Mouse (Mus musculus) G1E (cell line): ENCODE measurements around the gene Tti1. TPM values are rescaled to one million over a fixed set of nuclear protein-coding genes. Genes with fewer than 3 reads are reported as not detected.
"Not testable (repeated sequence)": the region's sequence is repeated elsewhere in the genome, so short reads cannot be mapped to it uniquely, and the experiment has no call there.

Experiments
- ATAC-seq: 2 replicates; pipeline ENCODE4 v1.8.0; 2016; ENCODE audit warnings: mild to moderate bottlenecking; ENCODE audit not compliant: insufficient number of reproducible peaks, poor library complexity, low FRiP score, severe bottlenecking; ENCODE audit errors: extremely low read depth
- DNase-seq: peaks from one replicate; pipeline ENCODE4 v3.0.0; 2012; ENCODE audit warnings: low spot score
- H3K27me3 ChIP-seq: 2 replicates; pipeline ENCODE4 v1.6.1; 2012; ENCODE audit warnings: mild to moderate bottlenecking, low read length, inconsistent platforms; ENCODE audit not compliant: insufficient read depth
- H3K36me3 ChIP-seq: replicated peaks from 2 replicates; pipeline ENCODE3; 2012; ENCODE audit warnings: mild to moderate bottlenecking, inconsistent platforms
- H3K4me1 ChIP-seq: 2 replicates; pipeline ENCODE4 v1.6.1; 2012; ENCODE audit warnings: low read depth, low read length, inconsistent platforms, mixed read lengths; ENCODE audit not compliant: insufficient read depth
- H3K4me3 ChIP-seq: 2 replicates; pipeline ENCODE4 v1.5.1; 2012; ENCODE audit warnings: low read depth, mild to moderate bottlenecking, inconsistent platforms, low read length, moderate library complexity, mixed read lengths
- H3K9me3 ChIP-seq: replicated peaks from 2 replicates; pipeline ENCODE4 v1.6.1; 2012; ENCODE audit warnings: inconsistent platforms
- CTCF ChIP-seq: IDR thresholded peaks from 2 replicates; pipeline ENCODE4 v1.5.1; 2012; ENCODE audit warnings: low read depth, low read length, inconsistent platforms, mixed read lengths
- GATA1 ChIP-seq: IDR thresholded peaks from 2 replicates; pipeline ENCODE4 v1.6.1; 2012; ENCODE audit warnings: borderline replicate concordance, low read length, inconsistent platforms, mixed read lengths
- GATA2 ChIP-seq: IDR thresholded peaks from 2 replicates; pipeline ENCODE4 v1.6.1; 2012; ENCODE audit warnings: low read depth, low read length, inconsistent platforms, borderline replicate concordance
- POLR2AphosphoS5 ChIP-seq: IDR thresholded peaks from 2 replicates; pipeline ENCODE4 v1.6.1; 2012; ENCODE audit warnings: low read depth, low read length, inconsistent platforms; ENCODE audit not compliant: insufficient replicate concordance
- TAL1 ChIP-seq: conservative IDR thresholded peaks from 2 replicates; pipeline ENCODE4 v1.6.1; 2012; ENCODE audit warnings: low read depth, low read length, inconsistent platforms, mixed read lengths
- polyA plus RNA-seq: library from polyadenylated mRNA; stranded (reverse); fragments of >175 nt; gene quantifications from 2 replicates; pipeline ENCODE4 v1.2.3, GENCODE M21; 2012
- total RNA-seq, 2 experiments: library from RNA; stranded (forward) in 1 of 2; stranded (reverse) in 1 of 2; fragments of 200-1000 nt in 1 of 2; fragments of >200 nt in 1 of 2; fragmentation: Nextera tagmentation in 1 of 2; gene quantifications; 2 replicates each; pipeline ENCODE4 v1.2.3; 2014 to 2017

The Tti1 gene
- total and polyA plus RNA-seq, 3 experiments, result 9.4 to 39.7 (median 24.7) TPM

DNA sequence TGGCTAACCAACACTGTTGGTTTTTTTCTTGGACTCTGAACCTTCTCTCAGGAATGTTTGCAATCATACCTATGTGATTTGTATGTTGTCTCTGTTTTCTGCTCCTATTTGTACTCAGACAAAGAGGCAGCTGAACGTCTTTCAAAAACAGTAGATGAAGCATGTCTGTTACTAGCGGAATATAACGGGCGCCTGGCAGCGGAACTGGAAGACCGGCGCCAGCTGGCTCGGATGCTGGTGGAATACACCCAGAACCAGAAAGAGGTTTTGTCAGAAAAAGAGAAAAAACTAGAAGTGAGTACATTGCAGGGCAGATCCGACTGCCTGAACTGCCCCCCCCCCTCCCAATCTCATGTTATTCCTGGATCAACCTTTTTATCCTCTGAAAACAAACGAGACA is 30.3 kb upstream of the Tti1 start:
- no peak for ATAC-seq
- H3K36me3 ChIP-seq, result peaks cover 87% of the 10 kb centered on the region
- no peaks in the 10 kb centered on the region for H3K9me3 ChIP-seq
- peaks cover 12% of the 10 kb centered on the region for H3K4me1 ChIP-seq
- DNase-seq, result no peak
- TF ChIP-seq POLR2AphosphoS5 (no peak), CTCF (no peak), TAL1 (no peak), GATA1 (no peak), GATA2 (no peak)
- no peaks in the 10 kb centered on the region for H3K27me3 ChIP-seq
- no peak overlapping the region for H3K4me3 ChIP-seq

DNA sequence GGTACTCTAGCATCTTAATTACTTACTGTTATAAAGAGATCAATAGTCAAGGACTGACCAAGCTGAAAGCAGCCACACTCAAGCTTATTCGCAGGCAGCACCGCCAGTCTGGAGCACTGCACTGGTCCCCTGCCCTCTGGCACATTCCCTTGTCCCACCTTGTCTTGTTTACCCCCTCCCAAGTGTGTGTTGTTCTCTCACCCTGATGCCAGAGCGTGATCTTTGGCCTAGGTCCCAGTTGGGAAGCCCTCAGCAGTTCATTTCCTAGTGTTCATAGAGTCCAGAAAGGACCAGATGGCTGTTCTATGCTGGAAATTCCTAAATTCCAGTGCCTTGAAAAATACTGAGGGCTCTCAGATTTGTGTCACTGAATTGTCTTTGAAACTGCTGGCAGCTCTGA is 28.8 kb upstream of the Tti1 start:
- ATAC-seq, result no peak
- Histone ChIP-seq H3K27me3 (no peaks in the 10 kb centered on the region), H3K4me3 (no peak overlapping the region), H3K4me1 (peaks cover 12% of the 10 kb centered on the region), H3K36me3 (peaks cover 81% of the 10 kb centered on the region), H3K9me3 (no peaks in the 10 kb centered on the region)
- DNase-seq, result no peak
- no peak for TF ChIP-seq CTCF
- TF ChIP-seq GATA1, result no peak
- no peak for TF ChIP-seq GATA2

DNA sequence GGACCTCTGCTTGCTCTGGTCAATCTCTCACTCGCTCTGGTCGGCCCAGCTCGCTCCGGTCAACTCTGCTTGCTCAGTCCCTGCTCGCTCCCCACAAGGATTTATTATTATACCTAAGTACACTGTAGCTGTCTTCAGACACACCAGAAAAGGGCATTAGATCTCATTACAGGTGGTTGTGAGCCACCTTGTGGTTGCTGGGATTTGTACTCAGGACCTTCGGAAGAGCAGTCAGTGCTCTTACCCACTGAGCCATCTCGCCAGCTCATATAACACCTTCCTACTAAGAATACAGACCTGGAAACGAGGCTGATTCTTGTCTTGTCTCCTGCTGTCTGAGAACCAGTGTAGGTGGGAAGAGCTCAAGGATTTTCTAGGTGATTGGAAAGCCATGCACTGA is 27.1 kb upstream of the Tti1 start:
- H3K4me3 ChIP-seq, H3K9me3 ChIP-seq, ATAC-seq, H3K27me3 ChIP-seq, DNase-seq: not testable (repeated sequence)
- Histone ChIP-seq H3K4me1 (peaks cover 12% of the 10 kb centered on the region), H3K36me3 (peaks cover 74% of the 10 kb centered on the region)

DNA sequence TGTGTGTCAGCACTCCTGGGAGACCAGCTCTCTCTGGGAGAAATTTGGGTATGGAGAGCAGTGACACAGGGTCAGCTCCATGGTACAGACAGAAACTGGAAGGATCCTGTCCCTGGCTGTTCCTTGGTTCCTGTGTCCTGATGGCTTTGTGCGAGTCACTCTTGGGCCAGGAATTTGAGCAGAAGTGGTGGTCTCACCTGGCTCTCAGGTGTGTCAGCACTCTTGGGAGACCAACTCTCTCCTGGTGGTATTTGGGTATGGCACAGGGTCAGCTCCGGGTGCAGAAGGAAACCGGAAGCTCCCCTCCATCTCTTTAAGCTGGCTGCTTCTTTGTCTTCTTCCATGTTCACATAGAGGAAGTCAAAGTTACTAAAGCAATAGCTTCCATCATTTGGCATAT is 26.4 kb upstream of the Tti1 start:
- peaks cover 7% of the 10 kb centered on the region for H3K4me1 ChIP-seq
- no peaks in the 10 kb centered on the region for H3K9me3 ChIP-seq
- ATAC-seq (no peak), DNase-seq (no peak)
- H3K4me3 ChIP-seq, result no peak overlapping the region
- TF ChIP-seq GATA1 (no peak), TAL1 (no peak), CTCF (no peak), POLR2AphosphoS5 (no peak), GATA2 (no peak)
- H3K36me3 ChIP-seq, result peaks cover 73% of the 10 kb centered on the region
- no peaks in the 10 kb centered on the region for H3K27me3 ChIP-seq

DNA sequence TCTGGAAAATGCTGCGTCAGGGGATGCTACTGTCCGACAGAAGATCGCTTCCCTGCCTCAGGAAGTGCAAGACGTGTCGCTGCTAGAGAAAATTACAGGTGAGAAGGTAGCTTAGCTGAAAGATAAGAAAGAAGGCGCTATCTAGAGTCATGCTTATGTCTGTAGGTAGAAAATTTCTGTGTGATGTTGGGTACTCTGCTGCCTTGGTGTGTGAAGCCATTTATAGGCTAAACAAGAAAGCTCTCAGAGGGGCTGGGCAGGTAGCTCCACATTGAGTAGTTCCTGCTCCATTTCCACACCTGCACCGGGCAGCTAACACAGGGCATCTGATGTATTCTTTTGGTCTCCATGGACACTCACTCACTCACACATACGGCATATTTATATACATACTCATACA is 21.9 kb upstream of the Tti1 start:
- ATAC-seq, result no peak

DNA sequence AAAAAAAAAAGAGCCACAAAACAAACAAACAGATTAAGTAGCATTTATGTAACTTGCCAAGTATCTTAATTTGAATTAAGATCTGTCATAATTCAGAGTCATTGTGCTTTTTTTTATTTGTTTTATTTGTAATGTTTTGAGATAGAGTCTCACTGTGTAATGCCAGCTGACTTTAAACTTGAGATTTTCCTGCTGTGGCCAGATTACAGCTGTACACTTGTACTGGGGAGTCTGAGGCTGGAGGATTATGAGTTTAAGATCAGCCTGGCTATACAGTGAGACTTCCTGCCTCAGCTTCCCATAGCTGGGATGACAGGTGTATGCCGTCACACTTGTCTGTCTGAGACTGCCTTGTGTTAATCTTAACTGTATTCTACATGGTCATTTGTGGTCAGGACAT is 20.5 kb upstream of the Tti1 start:
- Histone ChIP-seq H3K27me3 (no peaks in the 10 kb centered on the region), H3K9me3 (no peaks in the 10 kb centered on the region), H3K36me3 (peaks cover 76% of the 10 kb centered on the region), H3K4me1 (peaks cover 3% of the 10 kb centered on the region; the same call in 1 of the 2 replicates), H3K4me3 (no peak overlapping the region)
- TF ChIP-seq CTCF, result no peak
- no peak for ATAC-seq
- DNase-seq, result no peak

More for the DNA sequence above, 21.9 kb upstream of the Tti1 start:
- TF ChIP-seq POLR2AphosphoS5 (no peak), TAL1 (no peak), CTCF (no peak), GATA1 (no peak), GATA2 (no peak)
- Histone ChIP-seq H3K9me3 (no peaks in the 10 kb centered on the region), H3K27me3 (no peaks in the 10 kb centered on the region), H3K4me3 (no peak overlapping the region), H3K4me1 (peaks cover 3% of the 10 kb centered on the region; the same call in 1 of the 2 replicates), H3K36me3 (peaks cover 70% of the 10 kb centered on the region)
- no peak for DNase-seq

DNA sequence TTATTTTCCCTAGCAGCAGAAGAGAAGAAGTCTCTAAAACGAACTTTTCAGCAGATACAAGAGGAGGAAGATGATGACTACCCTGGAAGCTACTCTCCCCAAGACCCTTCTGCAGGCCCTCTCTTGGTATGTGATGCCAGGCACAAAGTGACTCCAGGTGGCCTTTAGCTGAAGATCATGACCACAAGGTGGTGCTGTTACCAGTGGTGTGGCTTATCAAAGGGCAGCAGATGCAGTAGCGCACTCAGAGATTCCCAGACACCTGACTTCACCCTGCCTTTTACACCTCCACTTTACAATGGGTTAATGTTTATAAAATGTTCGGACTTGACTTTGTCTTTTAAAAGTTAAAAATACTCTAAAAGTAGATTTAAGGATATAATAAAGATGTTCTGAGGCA is 19.7 kb upstream of the Tti1 start:
- peaks cover 3% of the 10 kb centered on the region; the same call in 1 of the 2 replicates for H3K4me1 ChIP-seq
- ATAC-seq, result peak; percentile 54; the same call in 1 of the 2 replicates
- no peak overlapping the region for H3K4me3 ChIP-seq
- H3K9me3 ChIP-seq, result no peaks in the 10 kb centered on the region
- TF ChIP-seq TAL1, result 0 out of 2 replicates have a peak, but pooled peaks have one; percentile 8
- TF ChIP-seq CTCF, result peak; percentile 52; the same call in 1 of the 2 replicates
- no peak for TF ChIP-seq GATA1
- no peak for TF ChIP-seq GATA2
- peaks cover 85% of the 10 kb centered on the region for H3K36me3 ChIP-seq
- H3K27me3 ChIP-seq, result no peaks in the 10 kb centered on the region
- DNase-seq, result no peak
